Mouse (Mus musculus): ENCODE measurements around the gene Rsbn1l. TPM values are rescaled to one million over a fixed set of nuclear protein-coding genes. Genes with fewer than 3 reads are reported as not detected.
A peak's percentile ranks its signal among the peaks of the same experiment; 100 is the strongest.
"Not testable (repeated sequence)": the region's sequence is repeated elsewhere in the genome, so short reads cannot be mapped to it uniquely, and the experiment has no call there.

Gene Rsbn1l
- polyA plus RNA-seq, 1 experiment = 1.9 TPM

DNA sequence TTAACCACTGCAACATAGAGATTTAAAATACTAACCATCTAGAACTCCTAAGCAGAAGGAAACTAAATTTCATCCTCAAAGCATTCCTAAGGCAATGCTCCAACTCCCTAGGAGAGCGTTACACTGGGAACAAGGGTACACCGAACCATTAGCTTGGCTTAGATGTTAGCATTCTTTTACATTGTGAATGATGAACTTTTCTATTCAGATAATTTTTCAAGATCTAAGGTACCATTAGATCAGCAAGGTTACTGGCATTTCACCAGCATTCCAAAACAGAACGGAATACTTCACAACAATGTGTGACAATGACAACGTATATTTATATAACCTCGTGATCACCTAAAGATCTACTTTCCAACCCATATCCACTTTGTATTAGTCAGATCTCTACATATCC lies 6.1 kb downstream of the Rsbn1l start:
- H3ac ChIP-seq (ENCODE audit: control insufficient read depth, insufficient read length, low read depth) = no peak overlapping the region
- TF ChIP-seq MAX (IDR thresholded peaks at IDR 0.05) = no peak
- no peak for TF ChIP-seq CEBPB (IDR thresholded peaks at IDR 0.05; ENCODE audit: low read depth)
- TF ChIP-seq MYOG (IDR thresholded peaks at IDR 0.05; ENCODE audit: control insufficient read depth, extremely low read depth, insufficient read length) = no peak
- TF ChIP-seq USF1 (IDR thresholded peaks at IDR 0.05; ENCODE audit: low read depth) = no peak
- TF ChIP-seq CTCF (IDR thresholded peaks at IDR 0.05; ENCODE audit: control insufficient read depth, insufficient read depth, insufficient read length) = no peak
- TF ChIP-seq FOSL1 (IDR thresholded peaks at IDR 0.05; ENCODE audit: insufficient read depth, low read length, poor library complexity, severe bottlenecking) = no peak
- TF ChIP-seq MYOD1 (IDR thresholded peaks at IDR 0.05; ENCODE audit: control insufficient read depth, insufficient read length, low read depth) = no peak
- H3K36me3 ChIP-seq (ENCODE audit: control insufficient read depth, insufficient read depth) = no peaks in the 10 kb centered on the region
- no peaks in the 10 kb centered on the region for H3K27me3 ChIP-seq (ENCODE audit: control insufficient read depth, insufficient read depth, insufficient read length)
- H3K4me3 ChIP-seq (ENCODE audit: insufficient read depth, poor library complexity, severe bottlenecking) = peak overlapping the region; percentile 80
- peaks cover 69% of the 10 kb centered on the region for H3K79me2 ChIP-seq (ENCODE audit: control insufficient read depth, insufficient read depth)
- peaks cover 57% of the 10 kb centered on the region for H3K79me3 ChIP-seq (ENCODE audit: low read depth)

DNA sequence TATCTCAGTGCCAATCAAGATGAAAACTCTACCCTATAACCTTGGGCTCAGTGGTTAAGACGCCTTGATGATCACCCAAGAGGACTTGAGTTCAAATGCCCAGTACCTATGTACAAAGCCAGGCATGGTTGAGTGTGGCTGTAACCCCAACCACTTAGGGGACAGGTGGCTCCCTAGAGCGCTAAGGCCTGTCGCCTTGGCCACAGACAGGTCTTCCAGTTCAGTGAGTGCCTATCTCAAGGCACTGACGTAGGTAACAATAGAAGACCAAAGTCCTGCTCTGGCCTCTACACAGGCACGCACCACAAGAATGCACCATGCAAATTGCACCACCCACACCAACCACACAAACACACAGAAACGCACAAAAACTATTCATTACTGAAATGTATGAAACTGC lies 9.3 kb downstream of the Rsbn1l start:
- no peaks in the 10 kb centered on the region for H3K36me3 ChIP-seq (ENCODE audit: control insufficient read depth, insufficient read depth)
- H3K27me3 ChIP-seq (ENCODE audit: control insufficient read depth, insufficient read depth, insufficient read length) = no peaks in the 10 kb centered on the region
- H3ac ChIP-seq (ENCODE audit: control insufficient read depth, insufficient read length, low read depth) = no peak overlapping the region
- H3K79me3 ChIP-seq (ENCODE audit: low read depth) = peaks cover 78% of the 10 kb centered on the region
- H3K79me2 ChIP-seq (ENCODE audit: control insufficient read depth, insufficient read depth) = peaks cover 100% of the 10 kb centered on the region
- no peak overlapping the region for H3K4me3 ChIP-seq (ENCODE audit: insufficient read depth, poor library complexity, severe bottlenecking)
- TF ChIP-seq MAX (IDR thresholded peaks at IDR 0.05) (no peak), MYOD1 (IDR thresholded peaks at IDR 0.05; ENCODE audit: control insufficient read depth, insufficient read length, low read depth) (no peak), MYOG (IDR thresholded peaks at IDR 0.05; ENCODE audit: control insufficient read depth, extremely low read depth, insufficient read length) (no peak), FOSL1 (IDR thresholded peaks at IDR 0.05; ENCODE audit: insufficient read depth, low read length, poor library complexity, severe bottlenecking) (no peak), CTCF (IDR thresholded peaks at IDR 0.05; ENCODE audit: control insufficient read depth, insufficient read depth, insufficient read length) (no peak), USF1 (IDR thresholded peaks at IDR 0.05; ENCODE audit: low read depth) (no peak), CEBPB (IDR thresholded peaks at IDR 0.05; ENCODE audit: low read depth) (no peak)

DNA sequence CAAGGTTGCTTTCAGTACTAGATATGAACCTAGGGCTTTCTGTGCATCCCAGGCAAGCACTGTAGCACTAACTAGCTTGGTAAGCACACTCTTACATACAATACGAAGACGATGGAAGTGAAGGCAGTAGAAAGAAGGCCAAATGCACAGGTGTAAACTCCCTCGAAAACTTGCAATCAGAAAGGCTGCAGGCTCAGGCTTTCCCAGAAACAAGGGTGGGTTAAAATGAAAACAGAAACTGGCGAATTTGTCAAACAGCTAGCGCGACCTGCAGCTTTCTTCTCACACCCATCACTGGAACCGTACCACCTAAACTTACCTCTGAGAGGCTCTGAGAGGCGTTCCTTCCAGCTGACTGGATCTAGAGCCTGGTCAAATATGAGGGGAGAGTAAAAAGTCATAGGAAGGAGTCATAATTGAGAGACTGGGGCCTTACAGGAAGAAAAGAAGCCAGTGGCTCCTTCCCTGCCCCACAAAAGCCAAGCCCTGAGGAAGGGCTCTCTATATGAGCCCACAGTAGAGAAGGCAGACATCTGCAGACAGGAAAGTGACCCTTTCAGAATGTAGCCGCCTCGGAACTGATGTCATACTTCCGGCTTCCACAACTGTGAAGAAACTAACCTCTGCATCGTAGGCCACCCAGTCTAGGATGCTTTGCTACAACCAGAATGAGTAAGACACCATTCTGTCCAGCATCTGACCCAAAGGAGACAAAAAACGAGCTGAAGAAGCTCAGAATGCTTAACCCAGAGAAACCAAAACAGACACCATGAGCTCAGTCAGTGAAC lies 11.0 kb downstream of the Rsbn1l start:
- no peak overlapping the region for H3ac ChIP-seq (ENCODE audit: control insufficient read depth, insufficient read length, low read depth)
- TF ChIP-seq CTCF (IDR thresholded peaks at IDR 0.05; ENCODE audit: control insufficient read depth, insufficient read depth, insufficient read length) = no peak
- TF ChIP-seq MYOD1 (IDR thresholded peaks at IDR 0.05; ENCODE audit: control insufficient read depth, insufficient read length, low read depth) = no peak
- TF ChIP-seq USF1 (IDR thresholded peaks at IDR 0.05; ENCODE audit: low read depth) = no peak
- no peak for TF ChIP-seq CEBPB (IDR thresholded peaks at IDR 0.05; ENCODE audit: low read depth)
- TF ChIP-seq FOSL1 (IDR thresholded peaks at IDR 0.05; ENCODE audit: insufficient read depth, low read length, poor library complexity, severe bottlenecking) = no peak
- no peaks in the 10 kb centered on the region for H3K27me3 ChIP-seq (ENCODE audit: control insufficient read depth, insufficient read depth, insufficient read length)
- H3K79me3 ChIP-seq (ENCODE audit: low read depth) = peaks cover 86% of the 10 kb centered on the region
- H3K79me2 ChIP-seq (ENCODE audit: control insufficient read depth, insufficient read depth) = peaks cover 100% of the 10 kb centered on the region
- no peak overlapping the region for H3K4me3 ChIP-seq (ENCODE audit: insufficient read depth, poor library complexity, severe bottlenecking)
- H3K36me3 ChIP-seq (ENCODE audit: control insufficient read depth, insufficient read depth) = no peaks in the 10 kb centered on the region

DNA sequence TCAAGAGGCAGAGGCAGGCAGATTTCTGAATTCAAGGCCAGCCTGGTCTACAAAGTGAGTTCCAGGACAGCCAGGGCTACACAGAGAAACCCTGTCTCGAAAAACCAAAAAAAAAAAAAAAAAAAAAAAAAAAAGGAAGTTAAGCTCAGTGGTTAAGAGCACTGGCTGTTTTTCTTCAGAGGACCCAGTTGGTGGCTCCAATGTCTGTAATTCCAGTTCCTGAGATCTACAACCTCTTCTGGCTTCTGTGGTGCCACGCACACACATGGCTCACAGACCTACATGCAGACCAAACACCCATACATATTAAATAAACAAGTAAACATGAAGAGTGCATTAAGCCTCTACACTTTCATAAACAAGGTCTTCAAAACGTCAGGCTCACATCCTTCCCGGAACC lies 12.4 kb downstream of the Rsbn1l start:
- Histone ChIP-seq H3K79me3 (ENCODE audit: low read depth) (peaks cover 80% of the 10 kb centered on the region), H3K79me2 (ENCODE audit: control insufficient read depth, insufficient read depth) (peaks cover 100% of the 10 kb centered on the region)
- H3K4me3 ChIP-seq (ENCODE audit: insufficient read depth, poor library complexity, severe bottlenecking); H3K36me3 ChIP-seq (ENCODE audit: control insufficient read depth, insufficient read depth); H3K27me3 ChIP-seq (ENCODE audit: control insufficient read depth, insufficient read depth, insufficient read length); H3ac ChIP-seq (ENCODE audit: control insufficient read depth, insufficient read length, low read depth): not testable (repeated sequence)

DNA sequence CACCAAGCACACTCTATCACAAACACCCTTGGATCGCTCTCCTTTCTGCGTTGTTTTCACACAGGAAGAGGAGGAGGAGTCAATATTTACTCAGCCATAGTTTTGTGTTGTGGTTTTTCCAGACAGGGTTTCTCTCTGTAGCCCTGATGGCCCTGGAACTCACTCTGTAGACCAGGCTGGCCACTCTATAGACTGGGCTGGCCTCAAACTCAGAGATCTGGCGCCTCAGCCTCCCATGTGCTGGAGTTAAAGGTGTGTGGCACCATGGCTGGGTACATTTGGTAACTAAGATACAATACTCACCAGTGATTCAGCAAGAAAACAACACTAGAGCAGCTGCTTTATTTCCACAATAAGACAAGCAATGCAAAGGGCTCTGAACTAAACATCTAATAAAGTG lies 13.7 kb downstream of the Rsbn1l start:
- H3K27me3 ChIP-seq (ENCODE audit: control insufficient read depth, insufficient read depth, insufficient read length) = no peaks in the 10 kb centered on the region
- no peaks in the 10 kb centered on the region for H3K36me3 ChIP-seq (ENCODE audit: control insufficient read depth, insufficient read depth)
- TF ChIP-seq USF1 (IDR thresholded peaks at IDR 0.05; ENCODE audit: low read depth) (no peak), CTCF (IDR thresholded peaks at IDR 0.05; ENCODE audit: control insufficient read depth, insufficient read depth, insufficient read length) (no peak), MYOG (IDR thresholded peaks at IDR 0.05; ENCODE audit: control insufficient read depth, extremely low read depth, insufficient read length) (no peak), CEBPB (IDR thresholded peaks at IDR 0.05; ENCODE audit: low read depth) (no peak), FOSL1 (IDR thresholded peaks at IDR 0.05; ENCODE audit: insufficient read depth, low read length, poor library complexity, severe bottlenecking) (no peak), MYOD1 (IDR thresholded peaks at IDR 0.05; ENCODE audit: control insufficient read depth, insufficient read length, low read depth) (no peak), MAX (IDR thresholded peaks at IDR 0.05) (no peak)

DNA sequence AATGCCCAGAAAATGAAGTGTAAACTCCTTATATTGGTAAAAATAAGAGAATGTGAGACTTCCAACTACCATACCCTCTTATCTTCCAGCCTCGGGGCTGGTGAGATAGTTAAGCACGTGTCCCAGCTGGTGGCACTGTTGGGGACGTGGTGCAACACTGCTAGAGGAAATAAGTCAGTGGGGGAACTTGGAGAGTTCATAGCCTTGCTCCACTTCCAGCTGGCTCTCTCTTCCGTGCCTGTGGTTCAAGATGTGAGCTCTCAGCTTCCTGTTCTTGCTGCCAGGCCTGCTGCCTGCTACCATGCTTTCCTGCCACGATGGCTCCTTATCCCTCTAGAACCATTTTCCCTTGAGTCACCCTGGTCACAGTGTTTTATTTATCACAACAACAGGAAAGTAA lies 15.0 kb downstream of the Rsbn1l start:
- Histone ChIP-seq H3K27me3 (ENCODE audit: control insufficient read depth, insufficient read depth, insufficient read length) (no peaks in the 10 kb centered on the region), H3K36me3 (ENCODE audit: control insufficient read depth, insufficient read depth) (no peaks in the 10 kb centered on the region), H3K79me3 (ENCODE audit: low read depth) (peaks cover 65% of the 10 kb centered on the region), H3K79me2 (ENCODE audit: control insufficient read depth, insufficient read depth) (peaks cover 100% of the 10 kb centered on the region), H3ac (ENCODE audit: control insufficient read depth, insufficient read length, low read depth) (no peak overlapping the region), H3K4me3 (ENCODE audit: insufficient read depth, poor library complexity, severe bottlenecking) (no peak overlapping the region)
- no peak for TF ChIP-seq FOSL1 (IDR thresholded peaks at IDR 0.05; ENCODE audit: insufficient read depth, low read length, poor library complexity, severe bottlenecking)
- no peak for TF ChIP-seq USF1 (IDR thresholded peaks at IDR 0.05; ENCODE audit: low read depth)
- no peak for TF ChIP-seq CEBPB (IDR thresholded peaks at IDR 0.05; ENCODE audit: low read depth)
- TF ChIP-seq MAX (IDR thresholded peaks at IDR 0.05) = no peak
- TF ChIP-seq MYOD1 (IDR thresholded peaks at IDR 0.05; ENCODE audit: control insufficient read depth, insufficient read length, low read depth) = no peak
- TF ChIP-seq CTCF (IDR thresholded peaks at IDR 0.05; ENCODE audit: control insufficient read depth, insufficient read depth, insufficient read length) = no peak
- no peak for TF ChIP-seq MYOG (IDR thresholded peaks at IDR 0.05; ENCODE audit: control insufficient read depth, extremely low read depth, insufficient read length)

More for the DNA sequence above, 13.7 kb downstream of the Rsbn1l start:
- peaks cover 100% of the 10 kb centered on the region for H3K79me2 ChIP-seq (ENCODE audit: control insufficient read depth, insufficient read depth)
- H3K79me3 ChIP-seq (ENCODE audit: low read depth) = peaks cover 75% of the 10 kb centered on the region
- no peak overlapping the region for H3ac ChIP-seq (ENCODE audit: control insufficient read depth, insufficient read length, low read depth)
- H3K4me3 ChIP-seq (ENCODE audit: insufficient read depth, poor library complexity, severe bottlenecking) = no peak overlapping the region
